Mouse (Mus musculus): Measurements from ENCODE around the gene Hlcs.

- no peak for TF ChIP-seq CTCF (IDR thresholded peaks at IDR 0.05; ENCODE audit: low read depth, low read length)
- TF ChIP-seq POLR2A (IDR thresholded peaks at IDR 0.05; ENCODE audit: insufficient read depth, low read length) = no peak
- TF ChIP-seq EP300 (IDR thresholded peaks at IDR 0.05; ENCODE audit: insufficient read depth, low read depth, low read length) = no peak
Measured at GRCm38 (mm10) chr16:94126200-94126599, 187.2 kb downstream of the Hlcs start.

Measured in ES-Bruce4 (cell line).